ENCODE assay signal across 8 mouse cellular contexts in genomic region chr19:60144336-60144989, GRCm38 (mm10).
DNase-seq lines count a peak whose midpoint lies in the region; ATAC-seq and TF ChIP-seq lines count a peak whose summit lies in the region.

No protein-coding gene starts in this region.

- no peaks in the 10 kb centered on the region for H3K36me3 ChIP-seq in ES-Bruce4 (ENCODE audit: control insufficient read depth, insufficient read depth, low read length, poor library complexity, severe bottlenecking)
- H3K36me3 ChIP-seq in forebrain, embryonic 12.5 days (replicated peaks) = no peaks in the 10 kb centered on the region
- H3K36me3 ChIP-seq in heart, embryonic 16.5 days (ENCODE audit: control insufficient read depth, insufficient read depth) = no peaks in the 10 kb centered on the region
- H3K36me3 ChIP-seq in liver, embryonic 13.5 days = no peaks in the 10 kb centered on the region
- no peaks in the 10 kb centered on the region for H3K36me3 ChIP-seq in neural tube, embryonic 11.5 days (ENCODE audit: control insufficient read depth, insufficient read depth, low read length)
- no peaks in the 10 kb centered on the region for H3K36me3 ChIP-seq in stomach, embryonic 16.5 days (ENCODE audit: control insufficient read depth, insufficient read depth, low read length)

- peak; percentile 91 for TF ChIP-seq CTCF in ES-Bruce4 (IDR thresholded peaks at IDR 0.05; ENCODE audit: low read depth, low read length)

- TF ChIP-seq POLR2A in ES-Bruce4 (IDR thresholded peaks at IDR 0.05; ENCODE audit: insufficient read depth, low read length) = no peak

- 5% methylated on average over 20 of the region's 20 CpGs for WGBS in forebrain, embryonic 12.5 days
- 7% methylated on average over 20 of the region's 20 CpGs for WGBS in heart, embryonic 16.5 days
- 7% methylated on average over 20 of the region's 20 CpGs for WGBS in liver, embryonic 13.5 days (ENCODE audit: insufficient replicate concordance)
- WGBS in neural tube, embryonic 11.5 days = 10% methylated on average over 20 of the region's 20 CpGs
- WGBS in stomach, embryonic 16.5 days = 5% methylated on average over 20 of the region's 20 CpGs

- no peak overlapping the region for H3K27ac ChIP-seq in ES-Bruce4 (ENCODE audit: insufficient read depth, low read length)
- peak overlapping the region; percentile 14; the same call in 1 of the 2 replicates for H3K27ac ChIP-seq in forebrain, embryonic 12.5 days
- no peak overlapping the region for H3K27ac ChIP-seq in heart, embryonic 16.5 days (ENCODE audit: low read length)
- no peak overlapping the region for H3K27ac ChIP-seq in liver, embryonic 13.5 days
- H3K27ac ChIP-seq in neural tube, embryonic 11.5 days (ENCODE audit: low read depth, low read length) = no peak overlapping the region
- H3K27ac ChIP-seq in stomach, embryonic 16.5 days (ENCODE audit: low read length) = no peak overlapping the region

- no peaks in the 10 kb centered on the region for H3K9me3 ChIP-seq in ES-Bruce4 (replicated peaks; ENCODE audit: control insufficient read depth, insufficient read depth, low read length, poor library complexity, severe bottlenecking)
- H3K9me3 ChIP-seq in forebrain, embryonic 12.5 days = no peaks in the 10 kb centered on the region
- no peaks in the 10 kb centered on the region for H3K9me3 ChIP-seq in heart, embryonic 16.5 days (replicated peaks; ENCODE audit: control insufficient read depth, low read length)
- H3K9me3 ChIP-seq in liver, embryonic 13.5 days (replicated peaks) = no peaks in the 10 kb centered on the region
- no peaks in the 10 kb centered on the region for H3K9me3 ChIP-seq in neural tube, embryonic 11.5 days (ENCODE audit: control insufficient read depth, low read length)
- H3K9me3 ChIP-seq in stomach, embryonic 16.5 days (replicated peaks; ENCODE audit: control insufficient read depth, low read length) = no peaks in the 10 kb centered on the region

- no peak for TF ChIP-seq EP300 in ES-Bruce4 (IDR thresholded peaks at IDR 0.05; ENCODE audit: insufficient read depth, low read depth, low read length)

- peak; percentile 74 for DNase-seq in c-Kit-positive CD71-positive TER-119-positive erythroid progenitor cells, embryonic 14.5 days (ENCODE audit: low spot score)
- DNase-seq in kidney, postnatal 25 days = peak; percentile 82 to 84
- DNase-seq in liver, embryonic 13.5 days = peak; percentile 53
- DNase-seq in neural tube, embryonic 11.5 days (ENCODE audit: low spot score) = peak; percentile 84

- ATAC-seq in forebrain, embryonic 12.5 days (ENCODE audit: low FRiP score) = peak; percentile 68
- no peak for ATAC-seq in heart, embryonic 16.5 days (replicated peaks; ENCODE audit: extremely low read depth, insufficient read depth, low FRiP score)
- ATAC-seq in liver, embryonic 13.5 days (ENCODE audit: low read depth) = peak; percentile 74; the same call in 1 of the 2 replicates
- no peak for ATAC-seq in neural tube, embryonic 11.5 days (ENCODE audit: insufficient read depth, low FRiP score, low TSS enrichment)
- 0 out of 2 replicates have a peak, but pooled peaks have one; percentile 66 for ATAC-seq in stomach, embryonic 16.5 days (ENCODE audit: insufficient read depth, low FRiP score)

- H3K9ac ChIP-seq in ES-Bruce4 (ENCODE audit: low read depth, poor library complexity, severe bottlenecking) = no peak overlapping the region
- H3K9ac ChIP-seq in forebrain, embryonic 12.5 days = peak overlapping the region; percentile 60
- peak overlapping the region; percentile 15; the same call in 1 of the 2 replicates for H3K9ac ChIP-seq in heart, embryonic 16.5 days (ENCODE audit: low read length)
- H3K9ac ChIP-seq in liver, embryonic 13.5 days = no peak overlapping the region
- no peak overlapping the region for H3K9ac ChIP-seq in neural tube, embryonic 11.5 days (ENCODE audit: low read length)
- H3K9ac ChIP-seq in stomach, embryonic 16.5 days (ENCODE audit: low read length) = peak overlapping the region; percentile 55

- H3K4me3 ChIP-seq in ES-Bruce4 (ENCODE audit: low read depth, low read length) = no peak overlapping the region
- H3K4me3 ChIP-seq in forebrain, embryonic 12.5 days (replicated peaks) = peak overlapping the region; percentile 41
- peak overlapping the region; percentile 32 for H3K4me3 ChIP-seq in heart, embryonic 16.5 days (ENCODE audit: low read length)
- peak overlapping the region; percentile 21; the same call in 1 of the 2 replicates for H3K4me3 ChIP-seq in liver, embryonic 13.5 days (replicated peaks)
- peak overlapping the region; percentile 13; the same call in 1 of the 2 replicates for H3K4me3 ChIP-seq in neural tube, embryonic 11.5 days (ENCODE audit: low read depth, low read length)
- peak overlapping the region; percentile 32 for H3K4me3 ChIP-seq in stomach, embryonic 16.5 days (replicated peaks; ENCODE audit: low read length)

- H3K27me3 ChIP-seq in ES-Bruce4 (ENCODE audit: control insufficient read depth, insufficient read depth, low read length, poor library complexity, severe bottlenecking) = no peaks in the 10 kb centered on the region
- H3K27me3 ChIP-seq in forebrain, embryonic 12.5 days = peaks cover 65% of the 10 kb centered on the region
- H3K27me3 ChIP-seq in heart, embryonic 16.5 days (ENCODE audit: control insufficient read depth, insufficient read depth, low read length) = peaks cover 33% of the 10 kb centered on the region
- peaks cover 39% of the 10 kb centered on the region for H3K27me3 ChIP-seq in liver, embryonic 13.5 days
- peaks cover 20% of the 10 kb centered on the region for H3K27me3 ChIP-seq in neural tube, embryonic 11.5 days (ENCODE audit: control insufficient read depth, insufficient read depth, low read length)
- peaks cover 29% of the 10 kb centered on the region for H3K27me3 ChIP-seq in stomach, embryonic 16.5 days (ENCODE audit: control insufficient read depth, insufficient read depth, low read length)

- H3K4me1 ChIP-seq in ES-Bruce4 (ENCODE audit: control insufficient read depth, insufficient read depth, low read length) = peaks cover 1% of the 10 kb centered on the region
- H3K4me1 ChIP-seq in forebrain, embryonic 12.5 days = peaks cover 30% of the 10 kb centered on the region
- H3K4me1 ChIP-seq in heart, embryonic 16.5 days (ENCODE audit: control insufficient read depth, insufficient read depth, low read length) = peaks cover 3% of the 10 kb centered on the region; the same call in 1 of the 2 replicates
- H3K4me1 ChIP-seq in liver, embryonic 13.5 days (replicated peaks) = no peaks in the 10 kb centered on the region
- H3K4me1 ChIP-seq in neural tube, embryonic 11.5 days (ENCODE audit: control insufficient read depth, insufficient read depth, low read length) = no peaks in the 10 kb centered on the region
- H3K4me1 ChIP-seq in stomach, embryonic 16.5 days (ENCODE audit: control insufficient read depth, insufficient read depth, low read length) = no peaks in the 10 kb centered on the region

- peak overlapping the region; percentile 51 for H3K4me2 ChIP-seq in forebrain, embryonic 12.5 days
- peak overlapping the region; percentile 57 for H3K4me2 ChIP-seq in heart, embryonic 16.5 days (ENCODE audit: low read depth, low read length)
- H3K4me2 ChIP-seq in liver, embryonic 13.5 days = peak overlapping the region; percentile 43
- peak overlapping the region; percentile 19; the same call in 1 of the 2 replicates for H3K4me2 ChIP-seq in neural tube, embryonic 11.5 days (ENCODE audit: low read depth)
- peak overlapping the region; percentile 56 for H3K4me2 ChIP-seq in stomach, embryonic 16.5 days (ENCODE audit: low read depth, low read length)

Comparison
In these comparisons a context has a peak if more than half of its experiments do, and no peak if none do; other contexts are left out.
1. H3K9ac ChIP-seq: peak in forebrain, embryonic 12.5 days (single experiment), heart, embryonic 16.5 days (single experiment) and stomach, embryonic 16.5 days (single experiment); none in ES-Bruce4 (single experiment), liver, embryonic 13.5 days (single experiment) and neural tube, embryonic 11.5 days (single experiment).
2. ATAC-seq: peak in forebrain, embryonic 12.5 days (single experiment), liver, embryonic 13.5 days (single experiment) and stomach, embryonic 16.5 days (single experiment); none in heart, embryonic 16.5 days (single experiment) and neural tube, embryonic 11.5 days (single experiment).
3. Peak in every context shown above with its lines, with median percentiles within 50 percentile points of each other: DNase-seq and H3K4me2 ChIP-seq.